Mouse (Mus musculus): ENCODE results near the gene Baiap2l2.

The Baiap2l2 gene

GRCm38 (mm10) chr15:79299563-79300155 lies 14.3 kb upstream of the Baiap2l2 start:
- no peak for DNase-seq

DNA sequence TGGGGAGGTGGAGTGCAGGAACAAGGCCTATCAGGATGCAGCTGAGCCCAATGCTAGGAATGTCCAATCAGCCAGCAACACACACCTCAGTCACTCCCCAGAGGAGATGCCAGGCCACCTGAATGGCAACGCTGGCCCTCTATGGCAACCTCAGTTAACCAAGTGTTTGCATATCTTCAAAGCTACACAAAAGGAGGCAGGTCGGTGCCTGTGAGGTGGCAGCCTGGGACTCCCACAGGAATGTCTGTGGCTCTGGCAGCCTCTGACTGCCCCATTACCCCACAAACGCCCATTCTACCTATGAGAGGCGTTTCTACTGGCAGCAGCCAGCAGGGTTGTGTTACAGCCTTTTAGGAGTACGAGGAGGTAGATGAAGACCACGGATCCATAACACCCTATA lies 13.2 kb upstream of the Baiap2l2 start:
- DNase-seq, result no peak

DNA sequence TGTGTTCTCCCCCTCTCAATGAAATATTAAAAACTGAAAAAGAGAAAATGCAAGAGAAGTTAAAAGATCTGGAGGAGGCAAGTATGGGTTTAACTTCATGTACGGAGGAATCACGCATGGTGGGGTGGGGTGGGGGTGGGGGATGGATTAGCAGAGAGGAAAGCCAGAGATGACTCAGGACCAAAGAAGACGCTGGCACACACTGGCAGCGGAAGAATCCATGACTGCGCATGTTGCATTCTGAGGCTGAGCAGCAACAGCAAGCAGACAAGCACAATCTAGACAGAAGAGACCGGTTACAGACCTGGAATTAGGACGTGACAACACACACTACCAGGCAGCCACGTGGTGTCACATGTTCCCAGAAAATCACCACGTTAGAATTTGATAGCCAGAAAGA lies 7.4 kb upstream of the Baiap2l2 start:
- DNase-seq, result no peak

DNA sequence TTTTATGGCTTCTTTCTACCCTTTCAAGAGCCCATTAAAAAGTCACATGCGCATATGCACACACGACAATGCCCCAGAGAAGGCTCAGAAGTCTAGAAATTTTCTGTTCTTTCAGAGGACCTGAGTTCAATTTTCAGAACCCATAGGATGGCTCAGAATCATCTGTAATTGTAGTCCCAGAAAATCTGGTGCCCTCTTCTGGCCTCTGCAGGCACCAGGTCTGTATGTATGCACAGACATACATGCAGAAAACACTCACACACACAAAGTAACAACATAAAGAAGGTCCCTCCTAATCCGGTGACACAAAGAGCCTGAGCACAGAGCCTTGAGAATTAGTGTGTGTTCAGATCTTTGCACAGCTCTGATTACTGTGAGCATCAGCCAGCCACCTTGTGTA lies 5.0 kb upstream of the Baiap2l2 start:
- no peak for DNase-seq

DNA sequence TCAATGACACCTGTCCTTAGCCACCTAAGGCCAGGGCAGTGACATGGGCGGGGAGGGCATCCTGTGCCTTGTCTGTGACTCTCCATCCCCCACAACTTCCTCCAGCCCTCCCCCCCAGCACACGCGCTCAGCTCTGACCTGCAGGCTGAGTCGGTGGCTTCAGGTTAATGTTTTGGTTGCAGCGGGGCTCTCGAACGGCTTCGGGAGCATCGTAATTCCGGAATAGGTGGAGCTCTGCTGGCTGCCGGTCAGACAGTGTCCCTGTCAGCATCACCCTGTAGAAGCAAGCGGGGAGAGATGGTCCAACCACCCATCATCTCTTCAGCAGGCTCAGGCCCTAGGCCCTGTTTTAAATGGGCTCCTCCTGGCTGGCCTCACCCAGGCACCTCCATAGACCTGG lies 4.1 kb upstream of the Baiap2l2 start:
- no peak for DNase-seq

DNA sequence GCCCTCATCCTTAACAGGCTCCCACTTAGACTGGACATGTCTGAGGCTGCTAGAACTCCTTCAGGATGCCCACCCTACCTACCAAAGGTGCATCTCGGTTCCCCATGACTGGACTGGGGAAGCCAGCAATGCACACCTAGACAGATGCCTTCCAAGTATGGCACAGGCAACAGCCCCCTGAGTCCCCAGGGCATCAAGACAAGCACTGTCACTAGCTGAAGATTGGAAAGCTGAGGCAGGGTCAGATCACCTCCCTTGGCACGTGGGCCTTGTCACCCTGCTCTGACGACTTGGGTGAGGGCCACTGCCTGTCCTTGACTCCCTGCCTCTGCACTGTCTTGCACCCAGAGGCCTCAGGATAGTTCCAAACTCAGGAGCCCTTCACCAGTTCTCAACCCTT lies 3.0 kb upstream of the Baiap2l2 start:
- DNase-seq, result no peak

GRCm38 (mm10) chr15:79287091-79287490 lies 1.8 kb upstream of the Baiap2l2 start:
- no peak for DNase-seq

GRCm38 (mm10) chr15:79286141-79286540 lies 804 bp upstream of the Baiap2l2 start:
- no peak for DNase-seq

DNA sequence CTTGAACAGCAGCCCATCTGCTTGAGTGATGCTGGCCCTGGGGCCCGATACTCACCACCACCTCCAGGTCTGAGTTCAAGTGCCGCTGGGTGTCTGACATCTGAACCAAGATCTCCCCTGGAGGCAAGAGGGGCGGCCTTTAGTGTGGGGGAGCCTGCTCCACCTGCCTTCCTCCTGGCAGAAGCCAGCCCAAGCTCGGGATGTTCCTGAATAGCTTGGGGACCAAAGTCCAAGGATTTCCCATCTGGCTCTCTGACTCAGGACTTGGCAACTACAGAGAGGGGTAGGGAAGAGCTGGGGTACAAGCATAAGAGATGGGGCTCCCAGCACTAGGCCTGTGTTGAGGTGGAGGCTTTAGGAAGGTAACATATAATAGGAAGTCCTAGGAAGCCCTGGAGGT lies 2.0 kb downstream of the Baiap2l2 start:
- DNase-seq, result no peak

DNA sequence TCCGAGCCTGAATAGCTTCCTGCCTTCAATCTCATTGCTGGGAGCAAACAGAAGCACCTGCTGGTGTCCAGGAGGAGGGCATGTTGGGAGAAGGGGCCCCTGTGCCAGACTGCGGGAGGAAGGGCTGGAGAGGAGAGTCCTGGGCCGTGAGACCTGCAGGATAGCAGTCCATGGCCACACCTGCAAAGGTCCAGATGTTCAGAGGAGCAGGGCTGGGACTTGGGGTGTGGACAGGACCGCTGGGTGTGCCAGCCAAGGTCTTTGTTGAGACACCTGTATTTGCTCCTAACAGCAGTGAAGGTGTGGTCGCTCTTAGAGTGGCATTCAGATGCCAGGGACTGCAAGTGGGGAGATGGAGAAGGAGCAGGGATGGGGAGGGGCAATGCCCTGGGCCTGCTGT lies 2.9 kb downstream of the Baiap2l2 start:
- no peak for DNase-seq

DNA sequence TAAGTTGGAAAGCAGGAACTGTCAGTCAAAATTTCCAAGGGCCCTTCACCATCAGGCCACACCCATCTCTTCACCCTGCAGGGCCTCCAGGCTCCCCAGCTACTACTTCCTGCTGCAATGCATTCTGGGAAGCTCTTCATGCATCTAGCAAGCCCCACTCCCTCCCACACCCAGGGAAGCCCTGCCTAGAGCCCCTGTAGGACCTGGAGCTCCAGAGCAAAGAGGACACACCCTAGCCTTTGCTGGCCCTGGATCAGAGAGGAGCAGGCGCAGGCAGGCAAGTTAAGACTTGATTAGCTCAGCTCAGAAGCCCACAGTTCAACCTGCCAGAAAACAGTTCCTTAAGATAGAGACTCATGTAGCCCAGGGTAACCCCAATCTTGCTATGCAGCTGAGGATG lies 3.9 kb downstream of the Baiap2l2 start:
- no peak for DNase-seq

GRCm38 (mm10) chr15:79280850-79281249 lies 4.5 kb downstream of the Baiap2l2 start:
- no peak for DNase-seq

- DNase-seq, result no peak
Observed at GRCm38 (mm10) chr15:79280209-79280608, 5.1 kb downstream of the Baiap2l2 start.

DNA sequence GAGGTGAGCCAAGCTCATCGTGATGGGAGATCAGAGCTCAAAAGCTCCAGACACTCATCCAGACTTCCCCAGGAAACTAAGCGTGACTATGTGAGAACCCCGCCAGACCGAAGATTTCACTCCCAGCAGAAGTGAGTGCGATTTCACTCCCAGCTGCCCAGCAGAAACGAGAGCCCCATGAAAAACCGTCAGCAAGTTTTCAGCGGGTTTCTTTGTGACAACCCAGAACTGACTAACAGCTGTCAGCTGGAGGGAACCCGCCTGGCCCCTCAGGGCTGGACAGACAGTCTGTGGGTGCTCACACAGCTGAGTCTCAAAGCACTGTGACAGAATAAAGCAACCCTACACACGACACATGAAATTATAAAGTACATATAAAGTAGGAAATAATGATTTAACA lies 7.6 kb downstream of the Baiap2l2 start:
- DNase-seq, result no peak

- no peak for DNase-seq
Observed at GRCm38 (mm10) chr15:79273020-79273419, 12.3 kb downstream of the Baiap2l2 start.

DNA sequence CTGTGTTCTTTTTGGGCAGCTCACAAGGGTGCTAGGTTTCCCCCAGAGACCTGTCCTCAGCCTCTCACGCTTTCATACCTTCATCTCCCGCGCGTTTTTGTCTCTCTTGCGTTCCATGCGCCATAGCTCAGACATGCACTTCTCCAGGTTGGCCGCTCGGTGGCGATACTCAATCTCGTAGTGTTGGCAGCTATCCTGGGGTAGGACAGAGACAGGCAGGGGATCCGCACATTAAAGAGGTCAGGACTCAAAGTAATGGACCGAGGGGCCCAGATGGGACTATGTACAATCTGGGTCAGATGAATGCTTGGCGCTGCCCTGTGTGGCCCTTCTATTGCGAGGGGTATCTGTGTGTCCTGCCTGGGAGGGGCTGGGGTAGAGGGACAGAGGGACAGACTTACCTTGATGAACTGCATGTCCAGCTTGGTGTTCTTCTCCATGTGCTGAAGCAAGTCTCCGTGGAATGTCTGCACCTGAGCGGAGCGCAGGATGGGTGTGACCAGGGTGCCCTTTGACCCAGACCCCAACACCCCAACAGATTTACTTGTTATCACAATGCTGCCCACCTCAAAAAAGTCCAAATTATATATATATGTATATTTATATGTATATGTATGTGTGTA lies 14.1 kb downstream of the Baiap2l2 start:
- no peak for DNase-seq

- DNase-seq, result no peak
Observed at GRCm38 (mm10) chr15:79270317-79271123, 14.8 kb downstream of the Baiap2l2 start.

DNA sequence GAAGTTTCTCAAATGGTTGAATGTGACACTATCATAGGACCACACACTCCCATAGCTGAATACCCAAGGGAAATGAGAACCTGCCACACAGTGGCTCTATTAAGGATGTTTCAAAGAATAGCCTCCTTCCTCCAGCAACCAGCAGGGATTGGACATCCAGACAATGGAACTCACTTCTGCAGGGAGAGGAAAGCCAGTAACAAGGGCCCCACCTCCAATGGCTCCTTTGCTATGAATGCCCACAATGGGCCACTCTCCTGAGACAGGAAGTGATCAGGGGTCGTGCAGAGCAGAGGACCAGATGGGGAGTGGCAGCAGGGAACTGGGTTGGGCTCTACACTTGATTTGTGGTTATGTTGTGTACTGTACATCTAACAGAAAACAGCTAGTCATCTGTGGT lies 16.8 kb downstream of the Baiap2l2 start:
- DNase-seq, result no peak

GRCm38 (mm10) chr15:79265384-79265783 lies 20.0 kb downstream of the Baiap2l2 start:
- DNase-seq, result no peak

DNA sequence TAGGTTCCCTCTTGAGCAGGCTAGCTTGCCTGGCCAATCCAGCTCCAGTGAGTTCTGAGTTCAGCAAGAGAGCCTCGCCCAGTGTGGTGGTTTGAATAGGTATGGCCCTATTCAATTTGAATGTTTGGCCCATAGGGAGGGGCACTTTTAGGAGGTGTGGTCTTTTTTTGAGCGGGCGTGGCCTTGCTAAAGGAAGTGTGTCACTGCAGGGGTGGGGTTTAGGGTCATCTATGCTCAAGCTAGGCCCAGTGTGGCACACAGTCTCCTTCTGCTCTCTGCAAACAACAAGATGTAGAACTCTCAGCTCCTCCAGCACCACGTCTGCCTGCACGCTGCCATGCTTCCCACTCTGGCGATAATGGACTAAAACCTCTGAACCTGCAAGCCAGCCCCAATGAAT lies 21.6 kb downstream of the Baiap2l2 start:
- no peak for DNase-seq

DNA sequence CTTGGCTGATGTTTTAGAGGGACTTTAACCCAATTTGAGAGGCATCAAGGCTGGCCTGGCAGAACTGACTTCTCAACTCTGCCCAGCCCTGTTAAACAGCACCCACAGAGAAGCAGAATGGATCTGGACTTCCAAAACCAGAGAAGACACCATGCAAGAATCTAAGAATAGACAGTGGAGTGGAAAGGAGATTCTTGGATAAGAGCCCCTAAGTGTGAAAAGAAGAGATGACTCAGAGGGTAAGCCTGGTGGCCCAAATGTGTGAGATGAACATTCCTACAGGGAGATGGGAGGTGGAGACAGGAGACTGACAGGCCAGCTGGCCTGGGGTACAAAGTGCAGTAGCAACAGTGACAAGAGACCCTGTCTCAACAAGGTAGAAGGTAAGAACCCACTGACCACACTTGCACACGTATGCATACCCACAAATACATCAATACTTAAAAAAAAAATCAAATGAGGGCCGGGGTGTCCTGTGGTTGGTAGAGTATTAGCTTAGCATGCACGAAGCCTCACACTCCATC lies 22.5 kb downstream of the Baiap2l2 start:
- DNase-seq, result no peak

GRCm38 (mm10) chr15:79262375-79262774 lies 23.0 kb downstream of the Baiap2l2 start:
- DNase-seq, result no peak

DNA sequence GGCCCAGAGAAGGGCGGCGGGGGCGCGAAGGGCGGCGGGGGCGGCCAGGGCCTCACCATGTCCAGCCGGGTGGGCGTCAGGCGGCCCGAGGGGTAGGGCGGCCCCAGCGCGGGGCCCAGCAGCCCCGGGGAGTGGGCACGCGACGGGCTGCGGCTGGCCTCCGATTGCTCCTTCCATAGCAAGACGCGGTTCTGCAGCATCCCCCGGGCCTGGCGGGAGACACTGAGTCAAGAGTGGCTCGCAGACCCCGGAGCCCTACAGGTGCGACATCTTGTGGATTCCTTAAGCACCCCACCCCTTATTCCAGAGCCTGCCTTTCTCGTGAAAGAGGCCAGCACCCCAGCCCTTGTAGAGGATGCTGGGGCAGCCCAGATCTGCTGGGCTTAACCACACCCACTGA lies 23.6 kb downstream of the Baiap2l2 start:
- DNase-seq, result no peak

- DNase-seq, result no peak
Observed at GRCm38 (mm10) chr15:79261095-79261725, 24.1 kb downstream of the Baiap2l2 start.

Data from cerebellum, adult 11-12 months (tissue).